Mouse (Mus musculus): ENCODE data around the gene Nemp2.
"Not testable (repeated sequence)": the region's sequence is repeated elsewhere in the genome, so short reads cannot be mapped to it uniquely, and the experiment has no call there.

Gene Nemp2

DNA sequence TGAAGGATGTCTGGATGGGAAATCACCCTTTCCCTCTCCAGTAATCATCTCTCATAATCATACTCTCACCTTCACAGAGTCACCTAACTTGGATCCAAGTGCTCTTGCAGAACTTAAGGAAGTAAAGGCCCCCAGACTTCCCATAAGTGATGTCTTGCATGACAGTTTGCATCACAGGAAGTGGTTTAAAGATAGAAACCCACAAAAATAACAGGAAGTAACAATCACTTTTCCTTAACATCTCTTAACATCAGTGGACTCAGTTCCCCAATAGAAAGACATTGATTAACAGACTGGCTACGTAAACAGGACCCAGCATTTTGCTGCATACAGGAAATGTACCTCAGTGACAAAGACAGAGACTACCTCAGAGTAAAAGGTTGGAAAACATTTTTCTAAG is 22.9 kb downstream of the Nemp2 start:
- DNase-seq (ENCODE audit: low spot score in 2 of 2), result no peak

DNA sequence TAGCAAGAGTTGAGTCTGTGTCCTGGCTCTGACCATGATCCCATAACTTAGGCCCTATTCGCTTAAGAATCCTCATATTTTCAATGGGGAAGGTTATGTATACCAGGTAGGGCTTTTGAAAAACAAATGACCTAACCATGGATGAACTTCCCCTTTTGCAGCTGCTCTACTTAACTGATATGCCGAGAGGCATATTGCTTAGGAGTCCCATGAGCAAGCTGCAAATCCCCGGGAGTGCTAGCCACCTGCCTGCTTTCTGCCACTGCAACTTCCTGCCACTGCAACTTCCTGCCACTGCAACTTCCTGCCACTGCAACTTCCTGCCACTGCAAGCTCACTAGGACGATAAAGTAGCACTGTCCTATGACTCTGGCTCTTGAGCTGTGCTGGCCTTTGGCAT is 24.6 kb downstream of the Nemp2 start:
- no peak for DNase-seq (ENCODE audit: low spot score in 2 of 2)

DNA sequence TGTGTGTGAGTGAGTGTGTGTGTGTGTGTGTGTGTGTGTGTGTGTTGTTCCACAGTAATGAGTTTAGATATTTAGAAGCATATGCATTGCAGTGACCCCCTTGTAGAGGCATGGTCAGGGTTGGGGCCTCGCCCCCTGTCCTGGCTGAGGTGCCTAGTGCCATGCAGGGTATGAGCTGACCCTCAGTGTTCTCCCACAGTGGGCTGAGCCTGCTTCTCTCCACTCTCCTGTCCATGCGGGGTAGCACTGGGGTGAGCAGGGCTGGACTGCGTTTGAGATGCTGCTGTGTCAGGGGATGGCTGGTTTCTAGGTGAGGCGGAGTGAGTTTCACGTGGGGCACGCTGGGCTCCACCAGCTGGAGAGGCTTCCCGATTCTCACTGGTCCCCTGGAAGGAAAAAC is 27.7 kb downstream of the Nemp2 start:
- DNase-seq (ENCODE audit: low spot score in 2 of 2), result no peak

DNA sequence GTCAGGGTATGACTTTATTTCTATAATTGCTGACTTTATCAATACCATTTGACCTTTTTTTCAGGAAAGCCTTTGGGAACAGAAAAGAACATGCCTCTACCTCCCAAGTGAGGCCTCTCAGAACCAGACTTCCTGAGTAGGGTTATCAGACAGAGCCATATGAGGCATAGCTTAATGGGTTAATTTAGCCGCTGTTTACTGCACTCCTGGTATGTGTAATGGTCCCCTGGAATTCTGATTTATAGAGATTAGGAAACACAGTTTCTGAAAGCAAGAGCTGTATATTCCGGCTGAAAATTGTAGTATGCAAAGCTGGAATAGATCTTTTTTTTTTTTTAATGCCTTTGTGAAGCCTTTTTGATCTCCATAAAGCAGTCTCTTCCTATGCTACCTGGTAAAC is 29.8 kb downstream of the Nemp2 start:
- DNase-seq (ENCODE audit: low spot score in 2 of 2), result no peak

DNA sequence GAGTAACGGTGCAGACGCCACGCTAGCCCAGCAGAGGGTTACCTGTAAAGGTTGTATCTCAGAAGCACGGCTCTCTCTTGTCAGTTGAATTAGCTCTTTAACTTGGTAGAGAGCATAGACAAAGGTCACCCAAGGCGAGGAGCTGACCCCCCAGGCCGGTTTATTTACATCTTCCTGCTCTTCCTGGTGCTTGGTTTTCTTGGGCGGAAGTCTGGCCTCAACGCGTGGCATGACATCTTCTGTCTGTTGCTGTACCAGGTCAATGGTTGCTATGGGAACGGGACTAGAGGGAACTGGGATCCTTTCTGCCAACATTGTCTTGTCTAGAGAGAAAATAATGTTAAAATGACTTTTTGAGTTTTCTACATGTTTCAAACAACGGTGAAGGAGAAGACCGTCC is 30.3 kb downstream of the Nemp2 start:
- no peak for DNase-seq (ENCODE audit: low spot score in 2 of 2)

DNA sequence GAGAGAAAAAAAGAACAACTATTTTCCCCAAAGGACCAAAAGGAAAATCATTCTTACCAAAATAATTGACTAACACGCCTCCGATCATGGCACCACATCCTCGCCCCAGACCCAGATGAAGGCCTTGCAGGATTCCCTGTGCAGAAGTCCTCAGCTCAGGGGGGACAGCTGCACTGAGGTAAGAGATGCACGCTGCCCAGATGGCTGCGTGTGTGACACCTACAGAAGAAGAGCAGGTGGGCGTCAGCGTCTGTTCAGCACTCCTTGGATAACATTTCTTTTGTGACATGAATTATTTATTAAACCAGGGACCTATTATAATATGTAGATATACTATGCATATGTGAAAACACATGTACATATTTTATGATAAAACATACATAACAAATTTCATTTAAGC is 32.7 kb downstream of the Nemp2 start:
- no peak for DNase-seq (ENCODE audit: low spot score in 2 of 2)

DNA sequence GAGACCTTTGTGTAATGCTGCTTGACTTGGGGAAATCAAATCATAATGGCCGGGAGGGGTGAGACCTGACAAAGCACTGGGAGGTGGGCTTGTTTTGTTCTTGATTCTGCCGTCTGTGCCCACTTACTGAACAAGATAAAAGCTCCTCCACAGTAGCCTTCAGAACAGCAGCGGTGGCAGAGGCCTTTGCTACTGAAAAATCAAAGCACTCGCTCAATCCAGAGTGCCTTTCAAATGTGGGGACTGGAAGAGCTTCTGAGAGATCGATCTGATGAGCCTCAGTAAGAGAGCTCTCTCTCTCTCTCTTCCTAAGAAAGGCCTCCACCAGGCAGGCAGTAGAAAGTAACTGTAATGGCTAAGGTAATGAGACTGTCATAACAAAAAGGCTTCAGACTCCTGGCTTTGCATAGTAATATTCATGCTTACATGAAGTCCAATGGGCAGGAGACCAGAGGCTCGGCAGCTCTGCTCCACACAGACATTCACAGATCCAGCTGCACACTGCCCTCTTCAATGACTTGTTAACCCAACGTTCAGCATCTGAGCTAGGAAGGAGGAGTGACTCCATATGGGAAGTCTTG is 38.3 kb downstream of the Nemp2 start:
- DNase-seq (ENCODE audit: low spot score in 2 of 2), result no peak

DNA sequence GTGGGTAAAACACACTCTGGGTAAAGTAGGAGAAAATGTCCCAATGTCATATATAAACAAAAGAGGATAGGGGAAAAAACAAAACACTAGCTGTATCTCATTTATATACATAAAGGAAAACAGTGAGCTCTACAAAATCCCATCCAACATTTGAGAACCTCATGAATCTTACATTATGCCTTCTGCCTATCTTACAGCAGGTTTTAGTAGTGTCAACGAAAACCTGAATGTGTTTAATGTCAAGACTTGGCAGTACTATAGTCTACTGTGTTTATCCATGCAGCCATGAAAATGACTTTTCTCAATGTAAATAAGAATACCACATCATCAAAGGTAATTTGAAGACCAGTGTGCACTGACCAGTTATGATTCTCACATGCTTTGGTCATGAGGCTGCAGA is 39.4 kb downstream of the Nemp2 start:
- no peak for DNase-seq (ENCODE audit: low spot score in 2 of 2)

DNA sequence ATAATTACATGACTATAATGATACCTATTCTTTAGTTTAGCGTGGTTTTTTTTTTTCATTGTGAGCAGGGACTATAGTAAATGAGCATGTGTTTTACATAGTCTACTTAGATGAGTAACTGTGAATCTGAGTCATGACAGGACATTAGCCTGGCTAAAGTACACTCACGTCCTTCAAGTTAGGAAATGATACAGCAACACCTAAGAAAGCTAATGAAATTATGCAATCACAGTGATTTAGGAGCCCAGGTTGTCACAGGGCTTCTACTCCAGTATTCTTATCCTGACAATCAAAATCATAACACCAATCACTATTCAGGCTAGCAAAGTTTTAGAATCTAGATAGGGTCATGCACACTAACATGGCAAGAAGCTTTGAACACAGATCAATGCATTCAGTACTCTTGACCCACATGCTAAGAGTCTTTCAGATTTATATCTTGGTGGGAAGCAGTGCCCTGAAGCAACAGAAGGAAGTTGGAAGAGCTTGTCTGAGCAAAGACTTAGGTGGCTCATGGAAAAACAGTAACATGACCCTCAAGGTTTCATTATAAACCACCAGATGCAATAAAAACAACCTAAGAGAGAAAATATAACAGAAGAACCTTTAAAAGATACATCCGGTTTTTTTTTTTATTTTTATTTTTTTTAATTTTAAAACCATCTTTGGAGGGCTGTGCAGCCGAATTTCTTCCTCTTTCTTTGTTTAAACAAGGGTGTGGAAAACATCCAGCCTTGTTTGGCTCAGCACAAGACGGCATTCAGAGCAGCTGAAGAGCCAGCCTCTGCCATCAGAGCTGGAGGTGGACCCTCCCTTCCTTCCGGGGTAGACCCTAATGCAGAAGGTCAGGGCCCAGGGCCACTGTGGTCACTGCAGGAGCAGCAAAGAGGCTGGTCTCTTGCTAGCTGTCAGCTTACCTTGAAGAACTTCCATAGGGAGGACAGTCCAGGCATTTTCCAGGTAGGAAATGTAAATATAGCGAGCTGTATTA is 45.4 kb downstream of the Nemp2 start:
- no peak for DNase-seq (ENCODE audit: low spot score in 2 of 2)

DNA sequence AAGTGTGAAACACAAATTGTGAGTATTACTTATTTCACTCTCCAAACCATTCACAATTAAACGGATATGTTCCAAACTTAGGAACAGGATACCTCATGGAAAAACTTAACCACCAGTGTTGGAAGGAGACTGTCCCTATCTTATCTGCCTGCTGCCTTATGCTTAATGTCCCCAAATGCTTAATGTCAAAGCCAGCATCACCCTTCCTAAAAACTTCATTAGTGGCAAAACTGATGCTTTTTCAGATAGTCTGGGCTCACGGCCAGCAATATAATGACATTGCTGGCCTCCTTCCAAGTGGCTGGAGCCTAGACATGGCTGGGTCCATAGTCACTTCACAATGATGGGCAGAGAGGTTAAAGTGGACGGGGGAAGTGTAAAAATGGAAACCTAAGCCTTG is 46.1 kb downstream of the Nemp2 start:
- no peak for DNase-seq (ENCODE audit: low spot score in 2 of 2)

DNA sequence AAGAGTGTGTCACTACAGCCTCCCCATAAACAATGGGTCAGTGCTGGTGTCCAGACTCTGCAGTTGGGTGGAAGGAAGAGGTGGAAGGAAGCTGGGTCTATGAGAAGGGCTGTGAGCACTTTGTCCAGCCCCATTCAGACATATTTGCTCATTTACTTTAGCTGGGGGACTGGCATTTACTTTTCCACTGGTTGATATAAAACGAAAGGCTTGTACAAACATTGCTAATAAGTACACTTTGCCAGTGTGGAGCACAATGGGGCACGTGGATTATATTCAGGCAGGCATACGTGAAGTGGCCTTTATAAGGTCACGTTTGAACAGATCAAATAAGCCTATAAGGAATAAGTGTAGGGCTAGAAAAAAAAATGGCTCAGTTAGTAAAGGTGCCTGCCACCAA is 53.0 kb downstream of the Nemp2 start:
- DNase-seq (ENCODE audit: low spot score in 2 of 2), result no peak

DNA sequence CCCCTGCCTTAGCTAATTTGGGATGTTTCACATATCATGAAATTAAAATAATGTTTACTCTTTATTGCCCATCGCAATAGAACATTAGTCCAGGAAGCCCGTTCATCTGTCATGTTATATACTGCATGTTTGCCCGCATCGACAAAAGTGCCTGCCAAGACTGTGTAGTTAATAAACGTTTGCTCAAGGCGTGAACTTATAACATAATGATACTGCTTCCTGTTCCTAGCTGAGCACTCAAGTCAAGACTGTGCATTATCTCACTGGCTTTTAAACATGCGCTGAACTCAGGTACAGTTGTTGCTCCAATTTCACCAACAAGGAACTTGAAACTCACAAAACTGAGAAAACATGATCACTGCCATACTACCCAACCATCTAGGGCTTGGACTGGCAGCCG is 57.1 kb downstream of the Nemp2 start:
- no peak for DNase-seq (ENCODE audit: low spot score in 2 of 2)

DNA sequence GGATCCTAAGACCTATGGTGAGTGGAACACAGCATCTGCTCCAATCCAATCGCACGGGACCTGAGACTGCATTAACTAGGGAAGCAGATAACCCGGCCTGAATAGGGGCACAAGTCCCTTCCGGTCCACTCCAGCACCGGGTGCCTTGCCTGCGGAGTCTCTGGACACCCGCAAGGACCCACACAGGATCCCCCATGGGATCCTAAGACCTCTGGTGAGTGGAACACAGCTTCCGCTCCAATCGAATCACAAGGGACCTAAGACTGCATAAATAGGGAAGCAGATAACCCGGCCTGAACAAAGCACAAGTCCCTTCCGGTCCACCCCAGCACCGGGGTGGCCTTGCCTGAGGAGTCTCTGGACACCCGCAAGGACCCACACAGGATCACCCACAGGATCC is 64.0 kb downstream of the Nemp2 start:
- not testable (repeated sequence) for DNase-seq (ENCODE audit: low spot score in 2 of 2)

Data from frontal cortex, postnatal 25 days (tissue).